ENCODE assay signal across 20 mouse cellular contexts in genomic region chr9:56973960-56974524, GRCm38 (mm10). TPM values are rescaled to one million over a fixed set of nuclear protein-coding genes. Genes with fewer than 3 reads are reported as not detected.
DNase-seq lines count a peak whose midpoint lies in the region; ATAC-seq lines count a peak whose summit lies in the region.
"Had no signal": no experiment of that assay in that cellular context is flagged by ENCODE, and none has a peak within 500 bp of the region (broad histone marks: within the 10 kb centered on the region; RNA-seq: fewer than 3 reads in every experiment).

No protein-coding gene starts in this region.

- 91% methylated on average over 7 of the region's 8 CpGs for WGBS in midbrain, embryonic 16.5 days

- no peaks in the 10 kb centered on the region for H3K4me1 ChIP-seq in midbrain, embryonic 16.5 days (ENCODE audit: control insufficient read depth, insufficient read depth, low read length)
- H3K4me1 ChIP-seq: embryonic facial prominence, embryonic 10.5 days; embryonic facial prominence, embryonic 12.5 days; forebrain, embryonic 13.5 days; forebrain, embryonic 15.5 days had no signal

- no peak overlapping the region for H3K4me3 ChIP-seq in midbrain, embryonic 16.5 days (ENCODE audit: low read depth, low read length)
- H3K4me3 ChIP-seq: embryonic facial prominence, embryonic 10.5 days; embryonic facial prominence, embryonic 12.5 days; forebrain, embryonic 13.5 days; forebrain, embryonic 15.5 days had no signal

- H3K4me2 ChIP-seq in midbrain, embryonic 16.5 days (ENCODE audit: low read length): no peak overlapping the region
- H3K4me2 ChIP-seq: embryonic facial prominence, embryonic 12.5 days; forebrain, embryonic 13.5 days; forebrain, embryonic 15.5 days had no signal

- peak; percentile 10 to 17 for DNase-seq in heart, adult 18-20 months
- no peak for DNase-seq in heart, postnatal 36 days
- no peak for DNase-seq in thymus, postnatal 25 days
- DNase-seq: adrenal gland, adult 8-10 months; adrenal gland, postnatal 14 days; adrenal gland, postnatal 36 days; cerebellum, adult 11-12 months; cerebellum, adult 2 months; cerebellum, adult 9-10 months; cerebellum, postnatal 10 days; cerebellum, postnatal 25 days; forebrain, postnatal 0 days had no signal

- ATAC-seq in megakaryocyte progenitor cell, adult 5-6 weeks (replicated peaks; ENCODE audit: poor library complexity): 0 out of 2 replicates have a peak, but pooled peaks have one; percentile 31
- no peak for ATAC-seq in midbrain, embryonic 16.5 days
- ATAC-seq: activated CD4-positive, CD25-positive, alpha-beta regulatory T cell, adult 4 months; forebrain, embryonic 13.5 days; forebrain, embryonic 15.5 days; forebrain, postnatal 0 days; Patski had no signal

- H3K27ac ChIP-seq in midbrain, embryonic 16.5 days (ENCODE audit: low read length): no peak overlapping the region
- H3K27ac ChIP-seq: embryonic facial prominence, embryonic 10.5 days; embryonic facial prominence, embryonic 12.5 days; forebrain, embryonic 13.5 days; forebrain, embryonic 15.5 days had no signal

- intact Hi-C loops in heart, postnatal 36 days (cut with DNase I): no loop called here

- H3K36me3 ChIP-seq in midbrain, embryonic 16.5 days (ENCODE audit: control insufficient read depth, insufficient read depth, low read length): peaks cover 8% of the 10 kb centered on the region

- H3K9ac ChIP-seq in midbrain, embryonic 16.5 days (ENCODE audit: low read depth, low read length): no peak overlapping the region
- H3K9ac ChIP-seq: embryonic facial prominence, embryonic 12.5 days; forebrain, embryonic 13.5 days; forebrain, embryonic 15.5 days; forebrain, postnatal 0 days had no signal

- H3K9me3 ChIP-seq in midbrain, embryonic 16.5 days (replicated peaks; ENCODE audit: control insufficient read depth, low read length, poor library complexity, severe bottlenecking): no peaks in the 10 kb centered on the region
- H3K9me3 ChIP-seq: embryonic facial prominence, embryonic 10.5 days; embryonic facial prominence, embryonic 12.5 days; forebrain, embryonic 13.5 days; forebrain, embryonic 15.5 days had no signal

- no peaks in the 10 kb centered on the region for H3K27me3 ChIP-seq in midbrain, embryonic 16.5 days (ENCODE audit: control insufficient read depth, insufficient read depth, low read depth, low read length)
- H3K27me3 ChIP-seq: embryonic facial prominence, embryonic 12.5 days; forebrain, embryonic 13.5 days; forebrain, embryonic 15.5 days; Patski had no signal

RNA-seq across cellular contexts. Expression of gene Ptpn9, which starts 20.7 kb away (rescaled TPM):
- total RNA-seq in heart, adult 18-20 months (2021): 10 to 100 TPM in 1 of 2 experiments, 1 to 10 TPM in 1; 9.3 to 10.1 TPM
- total RNA-seq in heart, postnatal 36 days (2021): 1 to 10 TPM; 8.2 to 8.6 TPM
- 10.6 and 14.5 TPM in 2 replicates for total RNA-seq in megakaryocyte progenitor cell, adult 5-6 weeks (2015)
- total RNA-seq in megakaryocyte progenitor cell, adult 5-6 weeks (2017): 9.1 and 10.7 TPM in 2 replicates
- 24.4 and 25.8 TPM in 2 replicates for polyA plus RNA-seq in midbrain, embryonic 16.5 days (2015; fragmentation: Nextera tagmentation; extraction: Ambion mirVana)

RNA-seq across cellular contexts. Expression of gene Snupn, which starts 23.4 kb away (rescaled TPM):
- total RNA-seq in heart, adult 18-20 months (2021): 10 to 100 TPM; 10.6 to 11.2 TPM
- total RNA-seq in heart, postnatal 36 days (2021): 1 to 10 TPM; 9.5 to 9.9 TPM
- 10.3 and 12.1 TPM in 2 replicates for total RNA-seq in megakaryocyte progenitor cell, adult 5-6 weeks (2015)
- 9.0 and 9.4 TPM in 2 replicates for total RNA-seq in megakaryocyte progenitor cell, adult 5-6 weeks (2017)
- 27.2 and 32.0 TPM in 2 replicates for polyA plus RNA-seq in midbrain, embryonic 16.5 days (2015; fragmentation: Nextera tagmentation; extraction: Ambion mirVana)

RNA-seq across cellular contexts. Expression of gene Imp3, which starts 36.8 kb away (rescaled TPM):
- 10 to 100 TPM; 55.8 to 58.3 TPM for total RNA-seq in heart, adult 18-20 months (2021)
- 10 to 100 TPM; 55.1 to 60.7 TPM for total RNA-seq in heart, postnatal 36 days (2021)
- 138 and 147 TPM in 2 replicates for total RNA-seq in megakaryocyte progenitor cell, adult 5-6 weeks (2015)
- total RNA-seq in megakaryocyte progenitor cell, adult 5-6 weeks (2017): 68.5 and 77.3 TPM in 2 replicates
- 66.9 and 72.9 TPM in 2 replicates for polyA plus RNA-seq in midbrain, embryonic 16.5 days (2015; fragmentation: Nextera tagmentation; extraction: Ambion mirVana)

RNA-seq across cellular contexts. Expression of gene Snx33, which starts 45.9 kb away (rescaled TPM):
- total RNA-seq in heart, adult 18-20 months (2021): 1 to 10 TPM; 7.0 to 8.2 TPM
- 10 to 100 TPM; 10.0 to 11.1 TPM for total RNA-seq in heart, postnatal 36 days (2021)
- 3.3 TPM in 2 replicates for total RNA-seq in megakaryocyte progenitor cell, adult 5-6 weeks (2015)
- total RNA-seq in megakaryocyte progenitor cell, adult 5-6 weeks (2017): 2.8 TPM in 2 replicates
- 2.2 and 2.7 TPM in 2 replicates for polyA plus RNA-seq in midbrain, embryonic 16.5 days (2015; fragmentation: Nextera tagmentation; extraction: Ambion mirVana)

Comparison
In these comparisons a context has a peak if more than half of its experiments do, and no peak if none do; other contexts are left out.
1. DNase-seq: peak in heart, adult 18-20 months (2 of 2); none in heart, postnatal 36 days (0 of 2) and thymus, postnatal 25 days (single experiment).